Mouse (Mus musculus) lung, adult 18-20 months (tissue): ENCODE results near the gene Atl2.

Source experiments
- DNase-seq, 2 experiments: peaks; one replicate each; pipeline ENCODE4 v3.0.0; 2022; ENCODE audit warnings: mixed read lengths in 2 of 2

Atl2 gene

DNA sequence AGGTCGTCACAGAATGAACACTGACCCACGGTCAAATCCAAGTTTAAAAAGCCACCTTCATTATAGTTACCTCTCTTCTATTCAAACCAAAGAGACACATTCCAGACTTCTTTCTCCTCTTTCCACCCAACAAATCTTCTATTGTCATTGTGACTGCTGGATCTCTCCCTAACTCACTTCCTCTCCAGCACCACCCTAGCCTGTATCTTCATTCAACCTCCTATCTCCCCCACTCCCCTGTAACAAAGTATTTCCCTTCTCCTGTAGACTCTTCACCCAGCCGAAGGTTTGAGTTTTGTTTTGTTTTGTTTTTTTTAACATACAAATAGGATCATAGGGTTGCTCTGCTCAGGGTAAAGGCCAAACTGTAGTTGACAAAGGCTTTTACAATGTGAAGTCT is 1.7 kb upstream of the Atl2 start:
- no peak for DNase-seq

- DNase-seq: peak; percentile 58 to 61
Measured at GRCm38 (mm10) chr17:79894971-79895882, 696 bp downstream of the Atl2 start.

- no peak for DNase-seq
Measured at GRCm38 (mm10) chr17:79894054-79894453, 1.9 kb downstream of the Atl2 start.

GRCm38 (mm10) chr17:79891944-79892343 is 4.0 kb downstream of the Atl2 start:
- peak; percentile 24 to 51 for DNase-seq

DNA sequence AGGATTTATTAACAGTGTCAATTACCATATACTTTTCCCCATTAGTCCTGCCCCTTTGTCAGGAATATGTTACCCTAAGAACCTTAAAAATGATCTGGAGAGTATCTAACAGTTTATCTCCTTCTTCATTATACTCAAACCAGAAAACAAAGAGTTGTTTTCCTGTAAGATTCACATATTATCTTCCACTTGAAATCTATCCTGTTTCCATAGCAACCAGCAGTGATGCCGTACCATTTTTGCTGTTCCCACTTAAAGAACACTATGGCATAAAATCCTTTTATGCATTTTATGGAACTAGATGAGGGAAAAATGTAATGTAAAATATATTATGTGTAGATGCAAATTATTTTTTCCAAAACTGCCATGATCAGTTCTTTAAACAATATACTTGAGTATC is 8.0 kb downstream of the Atl2 start:
- DNase-seq: no peak

DNA sequence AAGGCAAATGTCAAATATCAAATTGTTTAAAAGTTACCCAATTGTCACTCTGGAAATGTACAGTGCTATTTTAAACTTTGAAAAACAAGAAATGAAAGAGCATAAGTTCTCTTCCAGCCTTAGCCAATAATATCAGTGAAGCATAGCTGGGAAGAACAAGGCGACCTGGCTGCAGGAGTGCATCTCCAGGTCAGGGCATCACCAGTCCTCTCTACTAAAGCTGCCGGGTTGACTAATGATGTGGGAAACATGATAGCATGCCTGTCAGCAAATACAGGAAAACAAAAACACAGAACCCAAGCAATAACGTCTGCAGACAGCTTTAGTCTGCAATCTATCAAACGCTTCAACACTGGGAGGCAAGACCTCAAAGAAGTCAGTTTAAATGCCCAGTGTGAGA is 12.7 kb downstream of the Atl2 start:
- no peak for DNase-seq

DNA sequence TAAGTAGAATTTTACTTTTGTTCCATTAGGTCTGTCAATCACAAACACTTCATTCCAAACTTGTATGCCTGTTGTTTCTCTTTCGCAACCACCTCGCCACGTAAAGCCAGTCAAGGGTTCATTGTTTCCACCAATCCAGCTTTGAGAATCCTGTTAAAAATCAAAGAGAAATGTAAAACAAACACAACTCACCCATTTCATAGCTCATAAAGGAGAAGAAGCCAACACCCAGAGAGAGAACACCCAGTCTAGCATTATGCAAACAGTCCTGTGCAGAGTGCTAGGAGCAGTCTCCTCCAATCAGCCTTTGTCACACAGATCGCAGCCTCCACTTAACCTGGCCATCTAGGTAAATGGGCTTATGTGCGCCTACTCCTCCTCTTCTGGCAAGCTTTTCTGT is 30.9 kb downstream of the Atl2 start:
- peak; percentile 37 to 48 for DNase-seq

DNA sequence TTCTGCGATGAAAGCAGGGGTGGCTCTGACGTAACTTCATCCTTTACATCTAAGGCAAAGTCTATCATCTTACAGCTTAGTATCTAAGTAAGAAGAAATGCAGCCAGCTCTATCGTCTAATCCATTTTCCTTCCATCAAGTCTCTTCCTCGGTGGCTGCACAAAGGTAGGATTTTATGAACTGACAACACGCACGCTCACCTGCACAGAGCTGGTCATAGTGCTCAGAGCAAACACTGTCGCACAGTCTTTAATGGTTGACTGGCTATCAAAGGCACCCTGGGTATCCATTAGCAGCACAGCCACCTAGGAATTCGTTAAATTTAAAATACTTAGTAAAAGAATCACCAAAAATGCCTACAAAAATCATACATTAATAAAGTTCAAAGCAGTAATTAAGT is 31.4 kb downstream of the Atl2 start:
- DNase-seq: no peak

- peak in 1 of 2 experiments; percentile 44 for DNase-seq
Measured at GRCm38 (mm10) chr17:79862038-79862437, 33.9 kb downstream of the Atl2 start.

- no peak for DNase-seq
Measured at GRCm38 (mm10) chr17:79855533-79855932, 40.4 kb downstream of the Atl2 start.

- no peak for DNase-seq
Measured at GRCm38 (mm10) chr17:79848385-79848784, 47.5 kb downstream of the Atl2 start.

GRCm38 (mm10) chr17:79846182-79846581 is 49.7 kb downstream of the Atl2 start:
- DNase-seq: no peak

DNA sequence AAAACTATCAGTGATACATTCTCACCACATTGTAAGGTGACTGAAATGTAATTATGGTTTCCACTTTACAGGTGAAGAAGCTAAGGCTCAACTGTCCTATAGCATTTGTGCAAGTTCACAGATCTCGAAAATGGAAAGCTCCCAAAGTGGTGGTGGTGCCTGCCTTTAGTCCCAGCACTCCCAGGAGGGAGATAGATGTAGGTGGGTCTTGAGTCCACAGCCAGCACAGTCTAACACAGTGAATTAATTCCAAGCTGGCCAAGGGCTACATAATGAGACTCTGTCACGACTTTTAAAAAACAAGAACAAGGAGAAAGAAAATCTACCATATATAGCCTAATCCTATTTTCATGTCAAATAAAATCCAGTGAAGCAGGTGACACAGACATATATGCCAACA is 50.2 kb downstream of the Atl2 start:
- DNase-seq: no peak

DNA sequence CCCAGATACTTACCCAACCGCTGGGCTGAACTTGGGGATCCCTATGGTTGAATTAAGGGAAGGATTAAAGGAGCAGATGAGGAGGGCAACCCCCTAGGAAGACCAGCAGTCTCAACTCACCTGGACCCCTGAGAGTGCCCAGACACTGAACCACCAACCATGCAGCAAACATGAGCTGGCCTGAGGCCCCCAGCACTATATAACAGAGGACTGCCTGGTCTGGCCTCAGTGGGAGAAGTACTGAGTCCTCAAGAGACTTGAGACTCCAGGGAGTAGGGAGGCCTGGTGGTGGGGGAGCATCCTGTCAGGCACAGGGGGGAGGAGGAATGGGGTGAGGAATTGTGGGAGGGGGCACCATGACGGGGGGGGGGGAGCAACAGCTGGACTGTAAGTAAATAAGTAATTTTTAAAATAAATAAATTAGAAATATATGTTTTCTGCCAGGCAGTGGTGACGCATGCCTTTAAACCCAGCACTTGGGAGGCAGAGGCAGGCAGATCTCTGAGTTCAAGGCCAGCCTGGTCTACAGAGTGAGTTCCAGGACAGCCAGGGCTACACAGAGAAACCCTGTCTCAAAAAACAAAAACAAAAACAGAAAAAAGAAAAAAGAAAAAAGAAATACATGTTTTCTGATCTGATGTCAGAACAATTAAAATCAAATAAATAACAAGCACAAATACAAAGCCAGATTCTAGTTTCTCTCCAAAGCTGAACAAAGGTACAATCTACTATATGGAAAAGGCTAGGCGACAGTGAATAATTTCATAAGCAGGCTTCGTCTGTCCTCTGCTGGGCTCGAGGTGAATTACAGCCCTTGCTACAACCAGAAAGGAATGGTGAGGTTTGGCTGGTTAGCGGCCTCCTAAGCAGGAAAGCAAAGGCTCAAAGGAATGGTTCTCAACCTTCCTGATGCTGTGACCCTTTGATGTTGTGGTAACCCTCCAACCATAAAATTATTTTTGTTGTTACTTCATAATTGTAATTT is 55.4 kb downstream of the Atl2 start:
- DNase-seq: peak; percentile 59 to 69

DNA sequence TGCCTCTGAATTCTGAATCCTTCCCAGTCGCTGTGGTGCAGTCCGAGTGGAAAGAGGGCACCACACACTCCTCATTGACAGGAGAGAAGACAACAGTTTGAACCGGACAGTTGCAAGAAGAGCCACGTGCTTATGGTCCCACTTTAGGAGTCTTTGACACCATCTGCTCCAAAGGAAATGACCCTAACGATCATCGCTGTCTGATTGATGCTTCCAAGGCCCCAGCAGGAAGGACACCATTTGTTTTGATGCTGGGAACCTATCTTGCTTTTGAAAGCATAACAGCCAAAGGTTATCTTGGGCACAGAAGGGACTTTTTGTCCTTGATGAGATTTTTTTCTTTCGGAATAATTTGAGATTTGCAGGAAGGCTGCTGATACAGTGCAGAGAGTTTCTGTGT is 58.9 kb downstream of the Atl2 start:
- no peak for DNase-seq

DNA sequence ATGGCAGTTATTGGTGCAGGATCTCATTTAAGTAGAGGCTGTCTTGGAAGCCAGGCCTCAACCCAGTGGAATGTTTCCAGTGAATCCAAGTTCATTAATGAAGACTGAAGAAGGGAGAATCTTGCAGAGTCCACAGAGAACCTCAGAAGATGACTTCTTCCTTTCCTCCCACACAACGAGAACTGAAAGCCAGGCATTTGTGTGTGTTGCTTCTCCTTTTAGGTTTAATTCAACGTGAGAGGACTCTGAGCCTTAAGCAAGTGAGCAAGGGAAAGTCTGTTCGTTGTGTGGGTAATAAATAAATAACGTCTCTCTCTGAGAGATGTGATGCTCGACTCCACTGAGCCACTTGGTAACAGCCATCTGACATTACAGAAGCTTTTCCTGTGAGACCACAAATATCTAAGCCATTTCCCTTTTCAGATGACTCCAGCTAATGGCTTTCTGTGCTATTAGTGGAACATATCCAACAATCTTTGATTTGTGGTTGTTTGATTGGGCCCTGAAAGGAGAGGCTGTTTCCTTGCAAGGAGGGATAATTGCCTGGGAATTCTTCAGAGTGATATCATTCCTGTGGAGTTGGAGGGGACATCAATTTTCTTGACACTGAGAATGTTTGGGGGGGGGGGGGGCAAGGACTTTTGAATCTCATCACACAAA is 60.1 kb downstream of the Atl2 start:
- DNase-seq: no peak

- DNase-seq: no peak
Measured at GRCm38 (mm10) chr17:79832284-79832683, 63.6 kb downstream of the Atl2 start.

DNA sequence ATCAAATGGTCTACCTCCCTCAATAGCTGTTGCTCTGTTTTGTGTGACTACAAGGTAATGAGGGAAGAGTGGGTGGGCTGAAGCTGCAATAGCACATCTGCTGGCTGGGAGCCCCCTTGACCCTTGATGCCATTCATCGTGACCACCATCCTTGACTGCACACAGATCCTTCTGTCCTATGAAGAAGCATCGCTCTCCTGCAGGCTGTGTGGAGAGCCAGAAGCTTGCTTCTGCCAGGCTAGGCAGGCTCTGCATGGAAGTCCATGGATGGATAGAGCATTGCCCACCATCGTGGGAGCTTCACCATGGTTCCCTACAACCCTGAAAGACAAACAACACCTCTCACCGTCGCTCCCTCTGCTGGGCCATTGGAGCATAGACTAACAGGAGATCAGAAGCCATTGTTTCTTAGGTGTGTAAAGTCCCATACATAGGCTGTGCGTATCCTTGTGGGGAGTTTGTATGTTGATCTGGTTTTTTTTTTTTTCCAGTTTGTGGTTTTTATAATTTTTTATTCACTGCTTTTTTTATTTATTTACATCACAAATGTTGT is 69.4 kb downstream of the Atl2 start:
- DNase-seq: peak in 1 of 2 experiments; percentile 11

DNA sequence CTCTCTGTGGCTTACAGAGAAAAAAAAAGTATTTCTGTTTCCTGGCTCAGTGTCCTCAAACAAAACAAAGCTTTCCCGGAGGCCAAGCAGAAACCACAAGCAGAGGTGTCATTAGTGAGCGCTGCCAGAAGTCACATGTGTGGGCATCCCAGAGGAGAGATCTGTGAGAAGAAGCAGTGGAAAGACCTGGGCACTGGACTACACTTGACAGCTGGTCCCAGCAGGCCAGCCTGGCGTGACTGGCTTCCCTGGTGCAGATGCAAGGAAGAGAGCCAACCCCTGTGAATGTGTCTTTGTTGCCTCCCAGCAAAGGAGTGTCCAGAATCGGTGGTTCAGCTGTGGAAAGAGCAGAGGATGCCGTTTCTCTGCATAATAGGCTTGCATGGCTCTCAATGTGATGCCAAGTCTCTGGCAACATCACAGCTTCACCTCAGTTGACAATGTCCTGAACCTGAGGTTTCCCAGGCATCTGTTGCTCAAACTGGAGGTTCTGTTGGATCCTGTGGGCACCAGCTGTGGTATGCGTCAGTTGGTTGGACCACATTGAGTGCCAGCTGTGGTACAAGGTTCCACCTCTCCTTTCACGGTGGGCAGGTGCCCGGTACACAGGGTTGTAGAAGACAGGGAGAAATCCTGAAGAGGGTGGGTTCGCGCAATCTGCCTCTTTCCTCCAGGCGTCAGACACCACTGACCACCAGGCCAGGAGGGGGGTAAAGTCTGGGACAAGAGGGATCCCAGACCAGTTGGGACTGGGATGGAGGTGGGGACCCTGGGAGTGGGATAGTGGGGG is 70.5 kb downstream of the Atl2 start:
- DNase-seq: no peak

DNA sequence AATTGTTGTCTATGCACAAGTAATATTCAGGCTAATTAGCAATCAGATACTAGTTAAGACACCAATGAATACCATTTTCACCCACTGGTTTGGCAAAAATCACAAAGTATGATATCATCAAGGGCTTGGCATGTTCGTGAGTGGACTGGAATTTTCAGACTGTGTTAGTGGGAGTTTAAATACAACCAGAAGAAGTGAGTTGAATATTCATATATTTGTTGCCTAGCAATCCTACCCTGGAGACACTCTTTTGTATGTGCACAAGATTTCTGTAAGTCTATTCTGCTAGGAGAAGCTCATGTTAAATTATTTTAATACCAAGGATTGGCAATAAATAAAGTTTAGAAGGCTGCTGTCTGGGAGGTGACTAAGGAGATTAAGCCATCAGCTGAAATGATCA is 71.5 kb downstream of the Atl2 start:
- no peak for DNase-seq

DNA sequence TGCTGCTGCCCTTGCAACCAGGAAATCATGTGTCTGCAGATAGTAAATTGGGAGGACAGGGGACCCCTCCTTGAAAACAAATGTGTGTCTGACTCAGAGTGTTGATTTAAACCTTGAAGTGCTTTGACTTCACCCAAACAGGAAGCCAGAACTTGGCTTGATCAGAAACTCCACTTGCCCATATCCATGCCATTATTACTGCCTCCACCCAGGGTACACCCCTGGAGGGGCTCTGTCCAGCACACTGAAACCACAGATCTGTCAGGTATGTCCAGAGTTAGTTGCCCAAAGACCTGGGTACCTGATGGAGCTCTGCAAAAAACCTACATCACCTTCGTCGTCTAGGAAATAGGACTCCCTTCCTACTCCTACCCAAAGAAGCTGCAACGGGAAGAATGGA is 77.0 kb downstream of the Atl2 start:
- DNase-seq: peak in 1 of 2 experiments; percentile 5

DNA sequence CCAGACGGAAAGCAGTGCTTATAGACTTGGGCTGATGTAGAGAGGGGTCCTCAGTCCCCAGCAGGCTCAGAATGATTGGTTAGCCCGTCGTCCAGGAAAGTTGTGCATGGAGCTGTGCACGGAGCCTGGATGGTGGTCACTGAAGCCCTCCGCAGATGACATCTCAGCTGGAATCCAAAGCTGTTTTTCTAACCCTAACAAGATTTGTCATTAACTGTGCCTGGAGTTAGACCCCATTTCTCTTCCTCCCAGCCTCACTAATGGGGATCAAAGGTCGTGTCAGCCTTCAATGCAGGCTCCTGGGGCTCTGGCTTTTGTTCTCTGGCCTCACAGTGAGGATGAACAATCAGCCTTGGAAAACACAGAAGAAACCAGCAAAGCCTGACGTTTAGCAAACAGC is 77.9 kb downstream of the Atl2 start:
- no peak for DNase-seq
